Mouse (Mus musculus) liver, adult 2 months (tissue): ENCODE results near the gene Lst1.

Experiments
- CTCF ChIP-seq: fragments of 200-500 bp; IDR thresholded peaks from 2 replicates; pipeline ENCODE4 v1.5.1; 2011; ENCODE audit warnings: low read depth, low read length, control low read depth
- POLR2A ChIP-seq: fragments of 200-500 bp; IDR thresholded peaks from 2 replicates; pipeline ENCODE4 v1.6.1; 2011; ENCODE audit warnings: low read length, control low read depth; ENCODE audit not compliant: insufficient read depth; ENCODE audit errors: extremely low read depth

DNA sequence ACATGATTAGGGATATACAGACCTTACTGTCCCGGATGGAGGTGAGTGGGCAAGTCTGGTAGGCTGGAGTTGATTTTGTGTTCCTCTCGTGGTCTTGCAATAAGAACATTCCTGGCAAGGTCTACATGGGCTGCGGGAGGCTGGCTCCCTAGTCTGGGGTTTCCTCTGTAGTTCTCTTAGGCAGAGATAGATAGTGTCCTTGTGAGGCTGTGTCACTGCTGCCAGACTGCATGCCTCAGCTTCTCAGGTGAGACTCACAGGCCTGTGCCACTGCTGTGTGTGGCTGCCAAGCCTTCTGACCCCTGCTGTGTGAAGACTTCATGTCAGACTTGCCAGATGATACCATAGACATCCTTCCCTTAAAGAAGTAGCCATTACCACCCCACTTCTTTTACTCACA, 49.0 kb downstream of the Lst1 start:
- TF ChIP-seq POLR2A (no peak), CTCF (no peak)
